Mouse (Mus musculus): Measurements from ENCODE around the gene Gm16253. TPM values are rescaled to one million over a fixed set of nuclear protein-coding genes. Genes with fewer than 3 reads are reported as not detected.

Gm16253 gene
- total and polyA plus RNA-seq, 3 experiments: 1.4 TPM; not detected in 2

DNA sequence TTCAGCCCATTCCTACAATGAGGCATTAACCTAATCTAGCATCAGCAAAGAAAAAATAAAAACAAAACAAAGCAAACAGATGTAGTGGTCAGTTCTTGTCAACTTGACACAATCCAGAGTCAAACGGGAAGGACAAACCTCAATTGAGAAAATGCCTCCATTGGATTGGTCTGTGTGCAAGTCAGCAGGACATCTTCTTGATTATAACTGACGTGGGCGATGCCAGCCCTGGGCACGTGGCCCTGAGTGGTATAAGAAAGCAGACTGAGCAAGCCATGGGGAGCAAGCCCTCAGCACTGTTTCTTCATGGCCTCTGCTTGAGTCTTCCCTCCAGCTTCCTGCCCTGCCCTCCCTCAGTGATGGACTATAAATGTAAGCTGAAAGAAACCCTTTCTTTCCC, 29.9 kb upstream of the Gm16253 start:
- H3K9ac ChIP-seq (ENCODE audit: control insufficient read depth, low read depth, low read length, poor library complexity, severe bottlenecking): peak overlapping the region; percentile 42
- peak; percentile 58 for DNase-seq (ENCODE audit: low read depth, low spot score)

DNA sequence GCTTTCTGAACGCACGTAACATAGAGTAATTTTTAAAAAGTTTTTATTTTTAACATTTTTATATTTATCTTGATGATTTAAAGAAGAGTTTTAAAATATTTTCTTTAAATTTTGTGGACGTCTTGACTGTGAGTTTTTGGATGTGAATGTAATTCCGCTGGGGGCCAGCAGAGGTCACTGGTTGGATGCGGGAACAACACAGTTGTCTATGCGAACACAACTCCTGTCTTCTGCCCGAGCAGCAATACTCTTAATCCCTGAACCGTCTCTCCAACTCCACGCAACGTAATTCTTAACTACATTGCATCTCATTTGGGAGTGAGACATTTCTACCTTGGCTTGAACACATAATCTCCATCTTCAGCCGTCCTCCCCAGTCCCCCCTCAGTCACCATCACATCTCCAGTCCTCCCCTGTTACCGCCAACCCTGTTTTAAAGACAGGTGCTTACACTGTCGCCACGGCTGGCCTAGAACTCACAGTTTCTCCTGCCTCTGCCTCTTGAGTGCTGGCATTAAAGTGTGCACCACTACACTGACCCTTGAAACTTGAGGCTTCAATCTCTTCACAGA, 29.3 kb upstream of the Gm16253 start:
- Histone ChIP-seq H3K4me1 (ENCODE audit: control insufficient read depth in 1 of 2, insufficient read depth in 2 of 2, low read length in 2 of 2) (peaks cover 8 to 13% of the 10 kb centered on the region in 2 experiments), H3K27me3 (ENCODE audit: control insufficient read depth in 1 of 2, insufficient read depth in 2 of 2, low read length in 2 of 2) (no peaks in the 10 kb centered on the region), H3K27ac (ENCODE audit: control insufficient read depth, low read depth, low read length) (no peak overlapping the region), H3K36me3 (ENCODE audit: control insufficient read depth in 1 of 2, insufficient read depth in 2 of 2, low read length in 2 of 2) (peaks cover 0 to 6% of the 10 kb centered on the region in 2 experiments; a peak in 2 of 4 replicates), H3K9ac (ENCODE audit: control insufficient read depth, low read depth, low read length, poor library complexity, severe bottlenecking) (peak overlapping the region; percentile 18; the same call in 1 of the 2 replicates), H3K79me2 (ENCODE audit: control insufficient read depth, insufficient read depth, low read length, poor library complexity) (no peaks in the 10 kb centered on the region), H3K9me3 (replicated peaks; ENCODE audit: insufficient read depth, low read length) (no peaks in the 10 kb centered on the region), H3K4me3 (ENCODE audit: control insufficient read depth in 1 of 2, insufficient read depth in 1 of 2, low read depth in 2 of 2, low read length in 2 of 2) (peak overlapping the region; percentile 3 to 33; a peak in 3 of 4 replicates)
- peak; percentile 92 for DNase-seq (ENCODE audit: low read depth, low spot score)
- TF ChIP-seq TAL1 (IDR thresholded peaks at IDR 0.05; ENCODE audit: low read length): no peak
- TF ChIP-seq MYC (IDR thresholded peaks at IDR 0.05; ENCODE audit: low read depth, low read length): 0 out of 2 replicates have a peak, but pooled peaks have one; percentile 22
- TF ChIP-seq TCF12 (IDR thresholded peaks at IDR 0.05; ENCODE audit: low read depth, low read length): no peak
- 0 out of 2 replicates have a peak, but pooled peaks have one; percentile 6 for TF ChIP-seq ETS1 (IDR thresholded peaks at IDR 0.05; ENCODE audit: low read depth, low read length)
- peak; percentile 19; the same call in 1 of the 2 replicates for TF ChIP-seq MXI1 (IDR thresholded peaks at IDR 0.05; ENCODE audit: low read depth, low read length)
- TF ChIP-seq MAZ (IDR thresholded peaks at IDR 0.05; ENCODE audit: low read depth, low read length): no peak
- TF ChIP-seq USF1 (IDR thresholded peaks at IDR 0.05; ENCODE audit: low read depth, low read length): no peak
- peak; percentile 3; the same call in 1 of the 2 replicates for TF ChIP-seq BHLHE40 (IDR thresholded peaks at IDR 0.05; ENCODE audit: borderline replicate concordance, low read depth, low read length)
- peak; percentile 99 for TF ChIP-seq ZC3H11A (IDR thresholded peaks at IDR 0.05; ENCODE audit: low read depth, low read length)
- TF ChIP-seq MAFK (IDR thresholded peaks at IDR 0.05; ENCODE audit: borderline replicate concordance, low read depth, low read length): no peak
- TF ChIP-seq JUND (IDR thresholded peaks at IDR 0.05; ENCODE audit: low read depth, low read length): no peak
- no peak for TF ChIP-seq CHD2 (IDR thresholded peaks at IDR 0.05; ENCODE audit: low read length)
- no peak for TF ChIP-seq KAT2A (conservative IDR thresholded peaks at IDR 0.05; ENCODE audit: low read depth, low read length)
- no peak for TF ChIP-seq UBTF (IDR thresholded peaks at IDR 0.05; ENCODE audit: borderline replicate concordance, insufficient read depth, low read depth, low read length)
- peak; percentile 94 to 98 (median 98) for TF ChIP-seq CTCF (IDR thresholded peaks at IDR 0.05 in 2 of 3, conservative IDR thresholded peaks at IDR 0.05 in 1 of 3; ENCODE audit: control insufficient read depth in 1 of 3, insufficient read depth in 1 of 3, low read depth in 2 of 3, low read length in 3 of 3, poor library complexity in 1 of 3, severe bottlenecking in 1 of 3)
- TF ChIP-seq RCOR1 (IDR thresholded peaks at IDR 0.05; ENCODE audit: low read depth, low read length): no peak
- TF ChIP-seq NELFE (IDR thresholded peaks at IDR 0.05; ENCODE audit: low read depth, low read length): no peak
- no peak for TF ChIP-seq ZMIZ1 (IDR thresholded peaks at IDR 0.05; ENCODE audit: low read depth, low read length)
- TF ChIP-seq E2F4 (IDR thresholded peaks at IDR 0.05; ENCODE audit: borderline replicate concordance, low read depth, low read length): 0 out of 2 replicates have a peak, but pooled peaks have one; percentile 14
- no peak for TF ChIP-seq ZKSCAN1 (IDR thresholded peaks at IDR 0.05; ENCODE audit: low read depth, low read length)

More for the DNA sequence above, 29.9 kb upstream of the Gm16253 start:
- H3K9me3 ChIP-seq (replicated peaks; ENCODE audit: insufficient read depth, low read length): no peaks in the 10 kb centered on the region
- peaks cover 0 to 5% of the 10 kb centered on the region in 2 experiments; a peak in 2 of 4 replicates for H3K36me3 ChIP-seq (ENCODE audit: control insufficient read depth in 1 of 2, insufficient read depth in 2 of 2, low read length in 2 of 2)
- no peaks in the 10 kb centered on the region for H3K79me2 ChIP-seq (ENCODE audit: control insufficient read depth, insufficient read depth, low read length, poor library complexity)
- TF ChIP-seq JUND (IDR thresholded peaks at IDR 0.05; ENCODE audit: low read depth, low read length) (no peak), MYC (IDR thresholded peaks at IDR 0.05; ENCODE audit: low read depth, low read length) (0 out of 2 replicates have a peak, but pooled peaks have one; percentile 12), SMC3 (IDR thresholded peaks at IDR 0.05; ENCODE audit: low read depth, low read length) (no peak), BHLHE40 (IDR thresholded peaks at IDR 0.05; ENCODE audit: borderline replicate concordance, low read depth, low read length) (no peak), HCFC1 (IDR thresholded peaks at IDR 0.05; ENCODE audit: low read depth, low read length) (no peak), MYB (IDR thresholded peaks at IDR 0.05; ENCODE audit: low read depth, low read length) (no peak), ZKSCAN1 (IDR thresholded peaks at IDR 0.05; ENCODE audit: low read depth, low read length) (no peak), MXI1 (IDR thresholded peaks at IDR 0.05; ENCODE audit: low read depth, low read length) (peak; percentile 47; the same call in 1 of the 2 replicates), CHD1 (IDR thresholded peaks at IDR 0.05; ENCODE audit: low read depth, low read length) (no peak), NELFE (IDR thresholded peaks at IDR 0.05; ENCODE audit: low read depth, low read length) (no peak), MAZ (IDR thresholded peaks at IDR 0.05; ENCODE audit: low read depth, low read length) (no peak), GABPA (IDR thresholded peaks at IDR 0.05; ENCODE audit: low read depth, low read length) (no peak), USF1 (IDR thresholded peaks at IDR 0.05; ENCODE audit: low read depth, low read length) (peak; percentile 71), ZMIZ1 (IDR thresholded peaks at IDR 0.05; ENCODE audit: low read depth, low read length) (no peak; the same call in 1 of the 2 replicates), POLR2A (IDR thresholded peaks at IDR 0.05; ENCODE audit: control insufficient read depth in 1 of 2, insufficient read depth in 1 of 2, low read depth in 1 of 2, low read length in 2 of 2, poor library complexity in 1 of 2) (no peak), CTCF (IDR thresholded peaks at IDR 0.05 in 2 of 3, conservative IDR thresholded peaks at IDR 0.05 in 1 of 3; ENCODE audit: control insufficient read depth in 1 of 3, insufficient read depth in 1 of 3, low read depth in 2 of 3, low read length in 3 of 3, poor library complexity in 1 of 3, severe bottlenecking in 1 of 3) (no peak), TCF12 (IDR thresholded peaks at IDR 0.05; ENCODE audit: low read depth, low read length) (no peak), NRF1 (IDR thresholded peaks at IDR 0.05; ENCODE audit: insufficient read depth, low read depth, low read length, poor library complexity, severe bottlenecking) (no peak), POLR2AphosphoS2 (IDR thresholded peaks at IDR 0.05; ENCODE audit: low read length) (no peak), EP300 (IDR thresholded peaks at IDR 0.05; ENCODE audit: low read depth in 1 of 2, low read length in 2 of 2) (no peak), CHD2 (IDR thresholded peaks at IDR 0.05; ENCODE audit: low read length) (no peak), E2F4 (IDR thresholded peaks at IDR 0.05; ENCODE audit: borderline replicate concordance, low read depth, low read length) (no peak), MEF2A (IDR thresholded peaks at IDR 0.05; ENCODE audit: extremely low read depth, insufficient replicate concordance, low read depth, low read length, poor library complexity, severe bottlenecking) (no peak), POLR2AphosphoS5 (IDR thresholded peaks at IDR 0.05; ENCODE audit: borderline replicate concordance, low read depth, low read length) (no peak), MAX (IDR thresholded peaks at IDR 0.05; ENCODE audit: low read length) (peak; percentile 68), RAD21 (IDR thresholded peaks at IDR 0.05; ENCODE audit: low read depth, low read length) (no peak)
- H3K27me3 ChIP-seq (ENCODE audit: control insufficient read depth in 1 of 2, insufficient read depth in 2 of 2, low read length in 2 of 2): no peaks in the 10 kb centered on the region
- no peak overlapping the region for H3K27ac ChIP-seq (ENCODE audit: control insufficient read depth, low read depth, low read length)
- H3K4me3 ChIP-seq (ENCODE audit: control insufficient read depth in 1 of 2, insufficient read depth in 1 of 2, low read depth in 2 of 2, low read length in 2 of 2): peak overlapping the region; percentile 3 to 24; a peak in 2 of 4 replicates
- peaks cover 6 to 11% of the 10 kb centered on the region in 2 experiments for H3K4me1 ChIP-seq (ENCODE audit: control insufficient read depth in 1 of 2, insufficient read depth in 2 of 2, low read length in 2 of 2)

All from MEL (cell line).